Comparison of ENCODE assay signal across 11 mouse cellular contexts in the genomic region with DNA sequence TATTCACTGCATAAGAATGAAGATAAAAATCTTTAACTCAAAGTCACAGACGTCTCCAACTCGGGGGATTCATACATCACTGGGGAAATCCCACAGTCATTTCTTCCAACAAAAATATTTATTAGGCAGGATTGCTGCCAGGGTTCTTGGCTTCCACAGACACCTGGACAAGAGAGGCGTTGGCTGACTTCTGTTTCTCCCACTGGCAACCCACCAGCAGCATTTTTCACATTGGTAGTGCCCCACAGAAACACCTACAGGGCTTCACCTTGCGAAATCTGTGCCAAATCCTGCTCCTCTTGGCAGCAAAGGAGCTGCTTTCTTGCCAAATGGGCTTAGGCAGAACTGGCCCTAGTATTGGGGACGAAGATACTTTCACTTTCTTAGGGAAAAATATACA.
DNase-seq lines count a peak whose midpoint lies in the region; ATAC-seq and TF ChIP-seq lines count a peak whose summit lies in the region.
"Had no signal": no experiment of that assay in that cellular context is flagged by ENCODE, and none has a peak within 500 bp of the region (broad histone marks: within the 10 kb centered on the region; RNA-seq: fewer than 3 reads in every experiment).

No protein-coding gene starts in this region.

- no peak for ATAC-seq in stomach, postnatal 0 days (ENCODE audit: low FRiP score, low TSS enrichment)
- ATAC-seq: midbrain, embryonic 13.5 days had no signal

- no peak for TF ChIP-seq EP300 in stomach, postnatal 0 days (optimal IDR thresholded peaks at IDR 0.05)

- H3K27ac ChIP-seq in stomach, postnatal 0 days (replicated peaks): no peak overlapping the region
- H3K27ac ChIP-seq: layer of hippocampus, adult 2 months; liver, embryonic 14.5 days; midbrain, embryonic 13.5 days had no signal

- no peaks in the 10 kb centered on the region for H3K9me3 ChIP-seq in stomach, postnatal 0 days (ENCODE audit: control insufficient read depth, low read length)
- H3K9me3 ChIP-seq: midbrain, embryonic 13.5 days had no signal

- peak overlapping the region; percentile 28 for H3K4me2 ChIP-seq in stomach, postnatal 0 days (replicated peaks; ENCODE audit: low read depth)
- H3K4me2 ChIP-seq: midbrain, embryonic 13.5 days had no signal

- H3K4me3 ChIP-seq in stomach, postnatal 0 days (ENCODE audit: low read depth, low read length): peak overlapping the region; percentile 22; the same call in 1 of the 2 replicates
- H3K4me3 ChIP-seq: layer of hippocampus, adult 2 months; midbrain, embryonic 13.5 days had no signal

- H3K27me3 ChIP-seq in stomach, postnatal 0 days (ENCODE audit: control insufficient read depth, insufficient read depth, low read length): no peaks in the 10 kb centered on the region
- H3K27me3 ChIP-seq: midbrain, embryonic 13.5 days had no signal

- DNase-seq in kidney, adult 18-20 months: peak; percentile 32
- no peak for DNase-seq in kidney, postnatal 10 days
- peak; percentile 6 to 33 for DNase-seq in right cerebral cortex, adult 2 months (ENCODE audit: low spot score in 2 of 2)
- DNase-seq in right cerebral cortex, postnatal 10 days (ENCODE audit: low spot score in 2 of 2): no peak
- DNase-seq in cerebellum, adult 9-11 months: peak; percentile 85
- DNase-seq in stomach, postnatal 0 days (ENCODE audit: low spot score): no peak
- no peak for DNase-seq in layer of hippocampus, adult 8-10 months (ENCODE audit: low spot score in 2 of 2)

- TF ChIP-seq CTCF in stomach, postnatal 0 days (IDR thresholded peaks at IDR 0.05; ENCODE audit: low read depth): no peak

- no peak overlapping the region for H3K9ac ChIP-seq in stomach, postnatal 0 days (ENCODE audit: low read length)
- H3K9ac ChIP-seq: liver, embryonic 14.5 days; midbrain, embryonic 13.5 days had no signal

- no peaks in the 10 kb centered on the region for H3K36me3 ChIP-seq in stomach, postnatal 0 days (ENCODE audit: control insufficient read depth, insufficient read depth, low read length)
- H3K36me3 ChIP-seq: G1E; midbrain, embryonic 13.5 days had no signal

- no peaks in the 10 kb centered on the region for H3K4me1 ChIP-seq in stomach, postnatal 0 days (replicated peaks; ENCODE audit: control insufficient read depth, insufficient read depth)

- 30% methylated on average over 5 of the region's 5 CpGs for WGBS in stomach, postnatal 0 days

Comparison
In these comparisons a context has a peak if more than half of its experiments do, and no peak if none do; other contexts are left out.
1. DNase-seq: peak in kidney, adult 18-20 months (single experiment), right cerebral cortex, adult 2 months (2 of 2) and cerebellum, adult 9-11 months (single experiment); none in kidney, postnatal 10 days (single experiment), right cerebral cortex, postnatal 10 days (0 of 2), stomach, postnatal 0 days (single experiment) and layer of hippocampus, adult 8-10 months (0 of 2).